Mouse (Mus musculus) G1E (cell line): ENCODE measurements at regions not wholly inside any gene's neighbourhood (a gene's known extent, or its start where the extent isn't known, plus 50 kb on each side); places are given as distances from the start of the nearest gene placed in this dataset.

Source experiments
- ATAC-seq: 2 replicates; pipeline ENCODE4 v1.8.0; 2016; ENCODE audit warnings: mild to moderate bottlenecking; ENCODE audit not compliant: insufficient number of reproducible peaks, poor library complexity, low FRiP score, severe bottlenecking; ENCODE audit errors: extremely low read depth
- DNase-seq: peaks from one replicate; pipeline ENCODE4 v3.0.0; 2012; ENCODE audit warnings: low spot score
- H3K27me3 ChIP-seq: 2 replicates; pipeline ENCODE4 v1.6.1; 2012; ENCODE audit warnings: mild to moderate bottlenecking, low read length, inconsistent platforms; ENCODE audit not compliant: insufficient read depth
- H3K36me3 ChIP-seq: replicated peaks from 2 replicates; pipeline ENCODE3; 2012; ENCODE audit warnings: mild to moderate bottlenecking, inconsistent platforms
- H3K4me1 ChIP-seq: 2 replicates; pipeline ENCODE4 v1.6.1; 2012; ENCODE audit warnings: low read depth, low read length, inconsistent platforms, mixed read lengths; ENCODE audit not compliant: insufficient read depth
- H3K4me3 ChIP-seq: 2 replicates; pipeline ENCODE4 v1.5.1; 2012; ENCODE audit warnings: low read depth, mild to moderate bottlenecking, inconsistent platforms, low read length, moderate library complexity, mixed read lengths
- H3K9me3 ChIP-seq: replicated peaks from 2 replicates; pipeline ENCODE4 v1.6.1; 2012; ENCODE audit warnings: inconsistent platforms
- CTCF ChIP-seq: IDR thresholded peaks from 2 replicates; pipeline ENCODE4 v1.5.1; 2012; ENCODE audit warnings: low read depth, low read length, inconsistent platforms, mixed read lengths
- GATA1 ChIP-seq: IDR thresholded peaks from 2 replicates; pipeline ENCODE4 v1.6.1; 2012; ENCODE audit warnings: borderline replicate concordance, low read length, inconsistent platforms, mixed read lengths
- GATA2 ChIP-seq: IDR thresholded peaks from 2 replicates; pipeline ENCODE4 v1.6.1; 2012; ENCODE audit warnings: low read depth, low read length, inconsistent platforms, borderline replicate concordance
- POLR2AphosphoS5 ChIP-seq: IDR thresholded peaks from 2 replicates; pipeline ENCODE4 v1.6.1; 2012; ENCODE audit warnings: low read depth, low read length, inconsistent platforms; ENCODE audit not compliant: insufficient replicate concordance
- TAL1 ChIP-seq: conservative IDR thresholded peaks from 2 replicates; pipeline ENCODE4 v1.6.1; 2012; ENCODE audit warnings: low read depth, low read length, inconsistent platforms, mixed read lengths

DNA sequence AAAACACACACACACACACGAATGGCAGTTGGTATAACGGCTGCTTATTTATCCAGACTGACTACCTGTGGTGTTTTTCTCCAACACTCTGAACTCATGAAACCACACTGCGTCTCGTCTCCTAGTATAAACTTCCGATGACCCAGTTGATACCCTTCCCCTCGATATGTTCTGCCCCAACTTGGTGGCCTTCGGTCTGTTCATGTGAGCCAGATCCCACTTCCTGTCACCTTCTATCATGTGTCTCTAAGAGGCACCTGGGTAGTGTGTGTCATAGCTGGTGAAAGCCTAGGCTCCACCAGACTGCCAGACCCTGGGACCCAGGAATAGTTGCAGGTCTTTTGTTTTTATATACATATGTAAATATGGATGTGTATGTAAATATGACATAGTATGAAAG is 83.9 kb upstream of the Lef1 start:
- no peak for ATAC-seq
- no peaks in the 10 kb centered on the region for H3K27me3 ChIP-seq
- H3K4me3 ChIP-seq, result no peak overlapping the region
- no peak for DNase-seq
- H3K36me3 ChIP-seq, result no peaks in the 10 kb centered on the region
- TF ChIP-seq POLR2AphosphoS5 (no peak), CTCF (no peak), GATA2 (no peak), TAL1 (no peak), GATA1 (no peak)
- no peaks in the 10 kb centered on the region for H3K4me1 ChIP-seq
- peaks cover 46% of the 10 kb centered on the region for H3K9me3 ChIP-seq

DNA sequence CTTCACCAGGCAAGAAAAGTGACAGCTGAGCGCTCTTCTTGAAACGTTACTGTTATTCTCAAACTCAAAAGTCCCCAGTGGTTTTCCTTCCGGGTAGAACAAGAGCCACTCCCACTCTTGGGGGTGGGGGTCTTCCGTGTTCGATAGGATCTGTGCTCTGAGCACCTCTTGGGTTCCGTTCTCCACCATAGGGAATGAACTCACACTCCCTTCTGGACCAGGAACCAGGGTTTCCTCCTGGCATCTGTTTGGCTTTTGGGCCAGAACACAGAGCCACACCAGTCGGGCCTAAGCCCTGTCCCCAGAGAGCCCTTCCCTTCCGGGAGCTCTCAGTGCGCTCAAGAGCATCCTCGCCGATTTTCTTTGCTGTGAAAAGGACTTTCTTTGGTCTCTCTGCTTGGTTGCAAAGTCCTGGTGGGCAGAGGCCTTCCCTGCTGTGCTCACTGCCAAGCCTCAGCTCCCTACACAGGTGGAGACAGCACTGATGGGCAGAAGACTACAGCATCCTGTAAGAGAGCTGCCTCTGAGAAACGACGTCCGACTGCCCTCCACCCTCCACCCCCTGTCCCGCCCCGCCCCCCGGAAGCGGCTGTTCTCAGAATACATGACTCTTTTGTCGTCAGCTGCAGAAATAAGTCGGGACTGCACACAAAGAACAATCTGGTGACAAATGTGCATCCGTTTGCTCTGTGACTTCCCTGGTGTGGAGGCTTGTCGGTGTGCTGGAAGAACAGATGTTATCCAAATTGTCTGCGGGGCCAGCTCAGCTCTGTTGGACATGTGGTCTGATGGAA is 90.9 kb upstream of the Lef1 start:
- no peak overlapping the region for H3K4me3 ChIP-seq
- H3K27me3 ChIP-seq, result no peaks in the 10 kb centered on the region
- ATAC-seq (no peak), DNase-seq (no peak)
- H3K9me3 ChIP-seq, result peaks cover 58% of the 10 kb centered on the region
- TF ChIP-seq GATA2, result no peak
- TF ChIP-seq POLR2AphosphoS5, result no peak
- TF ChIP-seq TAL1, result no peak
- TF ChIP-seq GATA1, result no peak
- TF ChIP-seq CTCF, result no peak
- H3K36me3 ChIP-seq, result no peaks in the 10 kb centered on the region
- H3K4me1 ChIP-seq, result no peaks in the 10 kb centered on the region

DNA sequence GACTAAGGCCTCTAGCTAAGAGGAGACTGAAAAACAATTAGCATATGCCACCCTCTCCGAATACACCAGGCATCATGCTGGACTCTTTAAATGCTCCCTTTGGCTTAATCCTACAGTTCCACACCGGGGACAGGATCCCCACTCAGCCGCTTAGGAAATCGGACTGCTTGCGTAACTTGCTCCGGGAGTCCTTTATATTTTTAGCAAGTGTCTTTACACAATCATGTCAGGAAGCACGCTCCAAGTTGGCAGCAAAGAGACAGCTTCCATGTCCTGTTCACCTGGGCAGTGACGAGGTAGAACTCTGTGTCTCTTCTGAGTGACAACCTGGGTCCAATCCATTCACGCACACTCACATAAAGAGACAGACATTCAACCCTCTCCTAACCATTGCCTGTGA is 92.4 kb upstream of the Lef1 start:
- no peak for ATAC-seq
- H3K9me3 ChIP-seq, result peaks cover 65% of the 10 kb centered on the region
- H3K4me3 ChIP-seq, result no peak overlapping the region
- no peaks in the 10 kb centered on the region for H3K36me3 ChIP-seq
- DNase-seq, result no peak
- no peaks in the 10 kb centered on the region for H3K27me3 ChIP-seq
- H3K4me1 ChIP-seq, result no peaks in the 10 kb centered on the region
- no peak for TF ChIP-seq CTCF
- TF ChIP-seq GATA2, result no peak
- no peak for TF ChIP-seq TAL1
- TF ChIP-seq POLR2AphosphoS5, result no peak
- TF ChIP-seq GATA1, result no peak

DNA sequence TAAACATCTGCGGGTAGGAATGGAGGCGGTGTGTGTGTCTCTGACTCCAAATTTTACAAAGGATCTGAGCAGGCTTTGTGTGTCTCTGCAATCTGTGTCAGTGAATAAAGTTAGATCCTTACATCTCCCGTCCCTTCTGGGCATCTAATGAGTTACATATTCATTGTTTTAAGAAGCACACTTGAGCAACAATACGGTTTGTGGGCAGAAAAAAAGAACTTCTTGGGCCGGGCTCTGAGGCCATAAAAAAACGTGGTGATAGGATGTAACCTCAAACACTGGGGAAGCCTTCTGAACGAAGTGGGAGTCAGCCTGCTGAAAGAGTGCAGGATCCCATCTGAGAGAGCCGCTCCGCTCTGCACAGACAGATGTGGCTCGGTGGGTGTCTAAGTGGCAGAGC is 94.2 kb upstream of the Lef1 start:
- no peaks in the 10 kb centered on the region for H3K27me3 ChIP-seq
- H3K4me3 ChIP-seq, result no peak overlapping the region
- no peak for TF ChIP-seq POLR2AphosphoS5
- TF ChIP-seq TAL1, result no peak
- no peak for TF ChIP-seq CTCF
- TF ChIP-seq GATA1, result no peak
- no peak for TF ChIP-seq GATA2
- no peak for ATAC-seq
- no peaks in the 10 kb centered on the region for H3K36me3 ChIP-seq
- DNase-seq, result no peak
- H3K4me1 ChIP-seq, result no peaks in the 10 kb centered on the region
- H3K9me3 ChIP-seq, result peaks cover 67% of the 10 kb centered on the region

DNA sequence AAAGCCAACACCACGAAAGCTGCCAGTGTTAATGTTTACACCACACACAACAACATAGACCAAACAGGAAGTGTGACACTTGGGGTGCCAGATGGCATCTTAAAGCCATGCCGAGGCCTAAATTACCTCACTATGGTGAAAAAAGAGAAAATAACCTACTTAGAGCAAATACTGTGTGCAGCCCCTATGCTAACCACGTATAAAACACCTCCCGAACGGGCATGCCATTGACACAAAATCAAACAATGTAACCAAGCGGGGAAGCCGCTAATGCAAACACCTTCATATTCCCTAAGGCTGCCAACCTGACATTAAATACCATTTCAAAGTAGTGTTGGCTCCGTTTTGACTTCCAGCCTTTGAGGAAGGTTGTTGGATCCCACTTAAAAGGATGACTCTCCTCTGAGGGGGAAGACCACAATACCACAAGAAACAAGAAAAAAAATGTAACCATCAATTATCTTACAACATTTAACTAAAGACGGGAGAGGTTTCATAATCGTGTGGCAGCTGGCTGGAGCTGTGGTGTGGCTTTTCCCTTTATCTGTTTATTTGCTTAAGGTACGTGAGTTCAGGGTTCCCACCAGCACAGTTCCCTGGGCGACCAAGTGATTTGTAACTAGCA is 96.1 kb upstream of the Lef1 start:
- no peak for TF ChIP-seq POLR2AphosphoS5
- no peak for TF ChIP-seq TAL1
- DNase-seq (no peak), ATAC-seq (no peak)
- Histone ChIP-seq H3K36me3 (no peaks in the 10 kb centered on the region), H3K9me3 (peaks cover 49% of the 10 kb centered on the region), H3K27me3 (no peaks in the 10 kb centered on the region), H3K4me3 (no peak overlapping the region), H3K4me1 (no peaks in the 10 kb centered on the region)

DNA sequence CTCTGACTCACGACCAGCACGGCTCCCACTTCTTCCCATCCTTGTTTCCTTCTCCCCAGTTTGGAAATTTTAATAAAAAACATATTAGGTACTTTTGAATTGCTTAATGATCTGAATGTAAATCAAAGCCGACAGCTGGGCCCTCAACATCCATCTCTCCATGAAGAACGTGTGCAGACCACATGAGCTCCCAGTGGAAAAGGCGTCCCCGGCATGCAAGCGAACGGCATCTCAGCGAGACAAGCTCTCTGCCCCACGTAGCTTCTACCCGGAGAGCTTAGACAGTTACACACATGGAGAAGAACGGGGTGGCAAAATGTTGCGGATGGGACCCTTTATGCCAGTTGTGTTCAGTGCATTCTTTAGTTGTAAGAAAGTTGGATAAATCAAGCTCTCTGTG is 109.6 kb upstream of the Lef1 start:
- Histone ChIP-seq H3K4me1 (no peaks in the 10 kb centered on the region), H3K36me3 (no peaks in the 10 kb centered on the region), H3K27me3 (no peaks in the 10 kb centered on the region), H3K9me3 (peaks cover 41% of the 10 kb centered on the region), H3K4me3 (no peak overlapping the region; the same call in 1 of the 2 replicates)
- ATAC-seq (no peak), DNase-seq (no peak)
- TF ChIP-seq POLR2AphosphoS5 (no peak), GATA2 (no peak), GATA1 (no peak), TAL1 (no peak), CTCF (no peak)
